Mouse (Mus musculus) heart, embryonic 14.5 days (tissue): ENCODE data around the gene Tmem35b. TPM values are rescaled to one million over a fixed set of nuclear protein-coding genes. Genes with fewer than 3 reads are reported as not detected.
"Not testable (repeated sequence)": the region's sequence is repeated elsewhere in the genome, so short reads cannot be mapped to it uniquely, and the experiment has no call there.

Experiments used
- ATAC-seq: fragments of 200-750 bp; cut with Nextera tagmentation; 2 replicates; pipeline ENCODE4 v1.8.0; 2017; ENCODE audit warnings: low read depth, moderate TSS enrichment; ENCODE audit not compliant: insufficient number of reproducible peaks, insufficient read depth, low FRiP score
- H3K27ac ChIP-seq, 2 experiments: fragments of 200-500 bp in 1 of 2; fragments of 300-500 bp in 1 of 2; sonication (generic) in 1 of 2; replicated peaks in 1 of 2; 2 replicates each; pipeline ENCODE4 v1.5.1; 2012 to 2014; ENCODE audit warnings: low read depth in 2 of 2, low read length in 2 of 2, control low read depth in 1 of 2, mild to moderate bottlenecking in 1 of 2, mixed read lengths in 1 of 2; ENCODE audit not compliant: control insufficient read depth in 1 of 2, insufficient read depth in 1 of 2
- H3K27me3 ChIP-seq: fragments of 300-500 bp; sonication (generic); 2 replicates; pipeline ENCODE4 v1.6.1; 2014; ENCODE audit warnings: mild to moderate bottlenecking, low read length, control low read depth; ENCODE audit not compliant: control insufficient read depth, insufficient read depth
- H3K36me3 ChIP-seq: fragments of 300-500 bp; sonication (generic); 2 replicates; pipeline ENCODE4 v1.6.1; 2014; ENCODE audit warnings: mild to moderate bottlenecking, control low read depth, low read length, mixed read lengths; ENCODE audit not compliant: control insufficient read depth, insufficient read depth
- H3K4me1 ChIP-seq, 2 experiments: fragments of 200-500 bp in 1 of 2; fragments of 300-500 bp in 1 of 2; sonication (generic) in 1 of 2; 2 replicates each; pipeline ENCODE4 v1.6.1; 2012 to 2014; ENCODE audit warnings: low read length in 2 of 2, control low read depth in 1 of 2, mixed read lengths in 1 of 2; ENCODE audit not compliant: control insufficient read depth in 2 of 2, insufficient read depth in 2 of 2
- H3K4me2 ChIP-seq: fragments of 300-500 bp; sonication (generic); 2 replicates; pipeline ENCODE4 v1.6.1; 2014; ENCODE audit warnings: mild to moderate bottlenecking, low read length
- H3K4me3 ChIP-seq, 2 experiments: fragments of 200-500 bp in 1 of 2; fragments of 300-500 bp in 1 of 2; sonication (generic) in 1 of 2; 2 replicates each; pipeline ENCODE4 v1.5.1; 2012 to 2014; ENCODE audit warnings: low read length in 2 of 2, mild to moderate bottlenecking in 2 of 2, control low read depth in 1 of 2, low read depth in 1 of 2, moderate library complexity in 1 of 2; ENCODE audit not compliant: control insufficient read depth in 1 of 2, insufficient read depth in 1 of 2
- H3K9ac ChIP-seq: fragments of 300-500 bp; sonication (generic); 2 replicates; pipeline ENCODE4 v1.6.1; 2014; ENCODE audit warnings: mild to moderate bottlenecking, low read length
- H3K9me3 ChIP-seq: fragments of 300-500 bp; sonication (generic); 2 replicates; pipeline ENCODE4 v1.6.1; 2016; ENCODE audit warnings: low read length, control low read depth; ENCODE audit not compliant: control insufficient read depth
- WGBS: fragments of 180-500 bp; shearing (Covaris S2); extraction: QIAGEN DNeasy Blood & Tissue Kit; methylation state at CpG from one replicate; pipeline ENCODE4 v1.1.7; 2014; 5-methylcytosine and 5-hydroxymethylcytosine counted together
- polyA plus RNA-seq: library from polyadenylated mRNA; unstranded; fragments of >200 nt; fragmentation: Nextera tagmentation; extraction: Ambion mirVana; gene quantifications from 2 replicates; pipeline ENCODE4 v1.2.1, GENCODE M21; 2014

Gene Tmem35b
- polyA plus RNA-seq, 1 experiment from 2014 or later, result 15.6 TPM

DNA sequence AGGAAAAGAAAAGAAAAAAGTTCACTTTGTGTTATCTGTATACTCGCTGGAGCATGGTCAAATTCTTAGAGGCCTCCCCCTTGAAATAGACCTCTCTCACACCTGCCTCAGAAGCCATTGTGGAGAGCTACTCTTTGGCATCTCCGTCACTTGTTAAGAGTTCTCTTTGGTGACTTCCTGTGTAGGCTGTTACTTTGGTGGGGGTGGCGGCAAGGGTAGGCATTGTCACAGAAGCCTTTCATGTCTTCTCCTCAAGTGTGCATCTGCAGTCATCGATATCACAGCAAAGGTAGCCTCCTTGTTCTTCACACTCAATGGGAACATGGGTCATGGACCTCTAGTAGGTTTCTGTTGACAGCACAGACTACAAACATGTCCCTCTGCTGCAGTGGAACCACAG is 28.4 kb upstream of the Tmem35b start:
- no peak for ATAC-seq
- H3K27me3 ChIP-seq, result no peaks in the 10 kb centered on the region
- no peak overlapping the region for H3K27ac ChIP-seq
- H3K4me3 ChIP-seq, result no peak overlapping the region
- peaks cover 13% of the 10 kb centered on the region; the same call in 1 of the 2 replicates for H3K36me3 ChIP-seq
- no peak overlapping the region for H3K4me2 ChIP-seq
- no peaks in the 10 kb centered on the region for H3K4me1 ChIP-seq
- WGBS, result 88% methylated on average over 4 of the region's 4 CpGs
- H3K9ac ChIP-seq, result no peak overlapping the region
- no peaks in the 10 kb centered on the region for H3K9me3 ChIP-seq

DNA sequence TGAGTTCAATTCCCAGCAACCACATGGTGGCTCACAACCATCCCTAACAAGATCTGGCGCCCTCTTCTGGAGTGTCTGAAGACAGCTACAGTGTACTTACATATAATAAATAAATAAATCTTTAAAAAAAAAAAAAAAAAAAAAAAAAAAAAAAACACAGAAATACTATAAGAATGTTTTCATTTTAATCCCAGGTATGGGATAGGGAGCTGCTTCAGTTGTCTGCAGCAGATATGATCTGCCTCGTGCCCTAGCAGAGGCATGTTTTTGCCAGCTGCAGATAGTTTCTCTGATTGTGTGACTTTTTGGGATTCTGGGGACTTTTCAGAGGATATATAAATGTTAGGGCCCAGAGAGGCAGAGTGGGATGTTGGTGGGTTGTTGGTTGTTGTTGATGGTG is 23.9 kb upstream of the Tmem35b start:
- not testable (repeated sequence) for H3K4me2 ChIP-seq, H3K27ac ChIP-seq, H3K4me1 ChIP-seq, H3K9me3 ChIP-seq, H3K9ac ChIP-seq, H3K27me3 ChIP-seq, ATAC-seq, H3K4me3 ChIP-seq
- H3K36me3 ChIP-seq, result peaks cover 20% of the 10 kb centered on the region; the same call in 1 of the 2 replicates
- 78% methylated on average over 1 of the region's 2 CpGs for WGBS

- 0 out of 2 replicates have a peak, but pooled peaks cover 3% of the 10 kb centered on the region for H3K9me3 ChIP-seq
- peaks cover 37% of the 10 kb centered on the region for H3K36me3 ChIP-seq
- ATAC-seq, result no peak
- H3K4me1 ChIP-seq, result no peaks in the 10 kb centered on the region
- H3K4me2 ChIP-seq, result no peak overlapping the region
- H3K4me3 ChIP-seq, result no peak overlapping the region
- H3K27ac ChIP-seq, result no peak overlapping the region
- H3K9ac ChIP-seq, result no peak overlapping the region
- H3K27me3 ChIP-seq, result no peaks in the 10 kb centered on the region
- WGBS, result 89% methylated on average over 4 of the region's 4 CpGs
Measured at GRCm38 (mm10) chr4:127107566-127107965, 15.9 kb upstream of the Tmem35b start.

DNA sequence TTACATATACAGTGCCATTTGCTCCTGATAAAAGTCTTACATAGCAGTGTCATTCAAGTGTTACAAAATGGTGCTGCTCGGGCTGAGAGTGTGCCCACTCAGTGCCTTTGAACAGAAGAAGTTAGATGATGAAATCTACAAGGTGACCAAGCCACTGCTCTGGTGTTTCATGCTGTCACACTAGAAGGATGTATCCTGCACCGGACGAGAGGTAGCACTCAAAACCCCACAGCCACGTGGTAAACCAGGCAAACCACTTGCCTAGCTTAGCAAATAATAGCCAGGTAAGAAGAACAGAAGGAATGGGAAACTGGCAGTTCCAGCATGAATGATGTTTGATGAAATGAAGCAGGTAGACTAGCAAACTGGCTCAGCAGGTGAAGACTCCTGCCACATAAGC is 12.9 kb upstream of the Tmem35b start:
- Histone ChIP-seq H3K36me3 (peaks cover 21% of the 10 kb centered on the region), H3K4me1 (no peaks in the 10 kb centered on the region), H3K4me3 (no peak overlapping the region), H3K27ac (no peak overlapping the region), H3K27me3 (no peaks in the 10 kb centered on the region), H3K4me2 (no peak overlapping the region), H3K9me3 (peaks cover 3% of the 10 kb centered on the region; the same call in 1 of the 2 replicates), H3K9ac (no peak overlapping the region)
- no peak for ATAC-seq
- 60% methylated on average over 4 of the region's 4 CpGs for WGBS

- Histone ChIP-seq H3K4me2 (no peak overlapping the region), H3K27me3 (no peaks in the 10 kb centered on the region), H3K27ac (no peak overlapping the region), H3K4me3 (no peak overlapping the region), H3K4me1 (peaks cover 0 to 6% of the 10 kb centered on the region in 2 experiments; a peak in 1 of 4 replicates), H3K9ac (no peak overlapping the region), H3K36me3 (peaks cover 15% of the 10 kb centered on the region), H3K9me3 (no peaks in the 10 kb centered on the region)
- no peak for ATAC-seq
- whole genome bisulfite sequencing, result 85% methylated on average over 1 of the region's 1 CpGs
Measured at GRCm38 (mm10) chr4:127124331-127124730, 840 bp downstream of the Tmem35b start.

GRCm38 (mm10) chr4:127125834-127126463 is 2.5 kb downstream of the Tmem35b start:
- ATAC-seq, result peak; percentile 90
- Histone ChIP-seq H3K36me3 (peaks cover 12% of the 10 kb centered on the region), H3K27ac (no peak overlapping the region), H3K9ac (peak overlapping the region; percentile 83), H3K4me2 (peak overlapping the region; percentile 78), H3K4me3 (peak overlapping the region; percentile 53 to 67), H3K4me1 (peaks cover 0 to 6% of the 10 kb centered on the region in 2 experiments; a peak in 1 of 4 replicates), H3K27me3 (no peaks in the 10 kb centered on the region), H3K9me3 (no peaks in the 10 kb centered on the region)
- WGBS, result 1% methylated on average over 35 of the region's 35 CpGs

DNA sequence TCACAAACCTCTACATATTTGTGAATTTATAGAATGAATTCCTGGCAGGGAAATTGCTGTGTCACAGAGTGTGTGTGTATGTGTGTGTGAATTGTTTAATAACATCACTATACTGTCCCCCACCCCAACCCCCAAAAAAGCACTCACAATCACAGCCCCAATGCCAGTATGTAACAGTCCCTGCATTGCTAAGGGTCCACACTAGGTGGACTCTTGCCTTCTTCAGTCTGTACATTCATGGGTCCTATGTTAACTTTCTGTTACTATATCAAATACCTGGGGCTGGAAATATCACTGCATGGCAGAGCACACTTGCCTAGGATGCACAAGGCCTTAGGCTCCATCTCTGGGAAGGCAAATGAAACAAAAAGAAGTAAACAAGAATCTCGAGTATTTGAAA is 11.2 kb downstream of the Tmem35b start:
- no peaks in the 10 kb centered on the region for H3K36me3 ChIP-seq
- 35% methylated on average over 1 of the region's 1 CpGs for WGBS
- H3K4me1 ChIP-seq, result no peaks in the 10 kb centered on the region
- no peak overlapping the region for H3K4me3 ChIP-seq
- no peaks in the 10 kb centered on the region for H3K9me3 ChIP-seq
- H3K9ac ChIP-seq, result no peak overlapping the region
- no peak overlapping the region for H3K27ac ChIP-seq
- H3K27me3 ChIP-seq, result no peaks in the 10 kb centered on the region
- no peak for ATAC-seq
- H3K4me2 ChIP-seq, result no peak overlapping the region

DNA sequence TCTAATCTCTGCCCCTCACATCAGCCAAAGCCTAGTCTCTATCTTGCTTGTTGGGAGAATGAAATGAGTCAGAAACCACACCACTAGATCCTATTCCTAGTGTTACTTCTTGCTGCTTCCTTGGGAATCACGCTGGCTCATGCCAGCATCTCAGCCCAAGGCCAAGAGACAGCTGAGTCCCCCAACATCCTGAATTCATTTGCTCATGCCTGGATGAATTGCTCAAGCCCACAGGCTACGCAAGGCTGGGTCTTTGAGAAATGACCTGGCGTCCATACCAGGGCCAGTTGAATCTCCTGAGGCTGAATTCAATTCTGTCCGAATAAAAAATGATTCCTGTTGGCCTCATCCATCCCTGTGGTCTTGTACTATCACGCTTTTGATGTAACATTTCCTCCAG is 14.1 kb downstream of the Tmem35b start:
- WGBS, result 72% methylated on average over 5 of the region's 5 CpGs
- no peaks in the 10 kb centered on the region for H3K27me3 ChIP-seq
- no peak overlapping the region for H3K4me3 ChIP-seq
- H3K9me3 ChIP-seq, result no peaks in the 10 kb centered on the region
- no peak for ATAC-seq
- no peaks in the 10 kb centered on the region for H3K4me1 ChIP-seq
- H3K27ac ChIP-seq, result no peak overlapping the region
- no peaks in the 10 kb centered on the region for H3K36me3 ChIP-seq
- no peak overlapping the region for H3K4me2 ChIP-seq
- no peak overlapping the region for H3K9ac ChIP-seq
